In genomic region chr10:59241141-59241541, GRCm38 (mm10) we compare ENCODE assay signal across 9 mouse cellular contexts. TPM values are rescaled to one million over a fixed set of nuclear protein-coding genes. Genes with fewer than 3 reads are reported as not detected.
DNase-seq lines count a peak whose midpoint lies in the region; ATAC-seq and TF ChIP-seq lines count a peak whose summit lies in the region.
"Had no signal": no experiment of that assay in that cellular context is flagged by ENCODE, and none has a peak within 500 bp of the region (broad histone marks: within the 10 kb centered on the region; RNA-seq: fewer than 3 reads in every experiment).

No protein-coding gene starts in this region.

- no peak for DNase-seq in heart, postnatal 36 days
- DNase-seq in heart, postnatal 4 days = peak; percentile 26
- peak; percentile 90 for DNase-seq in lung, postnatal 0 days (ENCODE audit: low spot score)
- DNase-seq in c-Kit-positive CD71-positive TER-119-positive erythroid progenitor cells, embryonic 14.5 days (ENCODE audit: low spot score) = no peak
- no peak for DNase-seq in frontal cortex, postnatal 14 days (ENCODE audit: low spot score in 2 of 2)
- DNase-seq in spleen, adult 12 weeks (ENCODE audit: low spot score) = no peak

- 36% methylated on average over 3 of the region's 3 CpGs for WGBS in heart, embryonic 16.5 days
- 24% methylated on average over 3 of the region's 3 CpGs for WGBS in lung, postnatal 0 days

- peak; percentile 85 for TF ChIP-seq EP300 in lung, postnatal 0 days (IDR thresholded peaks at IDR 0.05)

- H3K4me2 ChIP-seq in heart, embryonic 16.5 days (ENCODE audit: low read depth, low read length) = no peak overlapping the region
- no peak overlapping the region for H3K4me2 ChIP-seq in lung, postnatal 0 days (replicated peaks; ENCODE audit: low read depth, low read length)

- no peak for TF ChIP-seq CTCF in C2C12 (IDR thresholded peaks at IDR 0.05; ENCODE audit: control insufficient read depth, insufficient read depth, insufficient read length)
- TF ChIP-seq CTCF in lung, postnatal 0 days (IDR thresholded peaks at IDR 0.05) = peak; percentile 41

- H3K4me3 ChIP-seq in heart, embryonic 16.5 days (ENCODE audit: low read length) = no peak overlapping the region
- H3K4me3 ChIP-seq in C2C12 (ENCODE audit: insufficient read depth, poor library complexity, severe bottlenecking) = no peak overlapping the region
- no peak overlapping the region for H3K4me3 ChIP-seq in lung, postnatal 0 days (ENCODE audit: low read depth, low read length)

- H3K79me2 ChIP-seq in C2C12 (ENCODE audit: control insufficient read depth, insufficient read depth) = no peaks in the 10 kb centered on the region

- H3K27me3 ChIP-seq in heart, embryonic 16.5 days (ENCODE audit: control insufficient read depth, insufficient read depth, low read length) = no peaks in the 10 kb centered on the region
- no peaks in the 10 kb centered on the region for H3K27me3 ChIP-seq in C2C12 (ENCODE audit: control insufficient read depth, insufficient read depth, insufficient read length)
- H3K27me3 ChIP-seq in lung, postnatal 0 days (replicated peaks; ENCODE audit: insufficient read depth, low read length) = no peaks in the 10 kb centered on the region

- H3ac ChIP-seq in C2C12 (ENCODE audit: control insufficient read depth, insufficient read length, low read depth) = no peak overlapping the region

- ATAC-seq in heart, embryonic 16.5 days (replicated peaks; ENCODE audit: extremely low read depth, insufficient read depth, low FRiP score) = peak; percentile 63
- ATAC-seq in lung, postnatal 0 days = peak; percentile 92

- H3K4me1 ChIP-seq in heart, embryonic 16.5 days (ENCODE audit: control insufficient read depth, insufficient read depth, low read length) = no peaks in the 10 kb centered on the region
- peaks cover 2% of the 10 kb centered on the region; the same call in 1 of the 2 replicates for H3K4me1 ChIP-seq in lung, postnatal 0 days (ENCODE audit: insufficient read depth, low read depth, low read length)

- no peaks in the 10 kb centered on the region for H3K79me3 ChIP-seq in C2C12 (ENCODE audit: low read depth)

- no peaks in the 10 kb centered on the region for H3K9me3 ChIP-seq in heart, embryonic 16.5 days (replicated peaks; ENCODE audit: control insufficient read depth, low read length)
- no peaks in the 10 kb centered on the region for H3K9me3 ChIP-seq in lung, postnatal 0 days (ENCODE audit: low read length)

- intact Hi-C loops in heart, postnatal 36 days (cut with DNase I) = no loop called here

- no peak overlapping the region for H3K9ac ChIP-seq in heart, embryonic 16.5 days (ENCODE audit: low read length)
- H3K9ac ChIP-seq in lung, postnatal 0 days (replicated peaks; ENCODE audit: low read depth) = no peak overlapping the region
- H3K9ac ChIP-seq: liver, embryonic 14.5 days had no signal

- H3K27ac ChIP-seq in heart, embryonic 16.5 days (ENCODE audit: low read length) = no peak overlapping the region
- no peak overlapping the region for H3K27ac ChIP-seq in lung, postnatal 0 days (ENCODE audit: low read length)
- H3K27ac ChIP-seq: liver, embryonic 14.5 days had no signal

- no peaks in the 10 kb centered on the region for H3K36me3 ChIP-seq in heart, embryonic 16.5 days (ENCODE audit: control insufficient read depth, insufficient read depth)
- no peaks in the 10 kb centered on the region for H3K36me3 ChIP-seq in C2C12 (ENCODE audit: control insufficient read depth, insufficient read depth)
- no peaks in the 10 kb centered on the region for H3K36me3 ChIP-seq in lung, postnatal 0 days (ENCODE audit: insufficient read depth, low read length)

TF ChIP-seq in C2C12, 6 proteins besides CTCF, POLR2A, EP300 and RAD21:
- TF ChIP-seq CEBPB (IDR thresholded peaks at IDR 0.05; ENCODE audit: low read depth) (no peak), FOSL1 (IDR thresholded peaks at IDR 0.05; ENCODE audit: insufficient read depth, low read length, poor library complexity, severe bottlenecking) (no peak), MAX (IDR thresholded peaks at IDR 0.05) (peak; percentile 88), MYOD1 (IDR thresholded peaks at IDR 0.05; ENCODE audit: control insufficient read depth, insufficient read length, low read depth) (peak; percentile 79), MYOG (IDR thresholded peaks at IDR 0.05; ENCODE audit: control insufficient read depth, extremely low read depth, insufficient read length) (no peak), USF1 (IDR thresholded peaks at IDR 0.05; ENCODE audit: low read depth) (peak; percentile 89)

RNA-seq across cellular contexts. Expression of gene Sowahc, which starts 19.4 kb away (rescaled TPM):
- polyA plus RNA-seq in heart, embryonic 16.5 days (2015; fragmentation: Nextera tagmentation; extraction: Ambion mirVana) = 2.8 and 3.7 TPM in 2 replicates
- 1 to 10 TPM; 1.6 TPM for total RNA-seq in heart, postnatal 36 days (2021)
- 2.2 TPM for polyA plus RNA-seq in C2C12 (2012; fragmentation: generic; extraction: Trizol)
- 1 to 10 TPM; 1.9 to 2.0 TPM for total RNA-seq in heart, postnatal 4 days (2021)
- 9.7 and 13.2 TPM in 2 replicates for polyA plus RNA-seq in lung, postnatal 0 days (2015; fragmentation: Nextera tagmentation; extraction: Ambion mirVana)

RNA-seq across cellular contexts. Expression of gene Sept10, which starts 19.5 kb away (rescaled TPM):
- 28.7 and 32.4 TPM in 2 replicates for polyA plus RNA-seq in heart, embryonic 16.5 days (2015; fragmentation: Nextera tagmentation; extraction: Ambion mirVana)
- 10 to 100 TPM; 15.2 to 17.0 TPM for total RNA-seq in heart, postnatal 36 days (2021)
- 12.0 TPM for polyA plus RNA-seq in C2C12 (2012; fragmentation: generic; extraction: Trizol)
- 10 to 100 TPM; 45.0 to 52.0 TPM for total RNA-seq in heart, postnatal 4 days (2021)
- 42.2 and 45.2 TPM in 2 replicates for polyA plus RNA-seq in lung, postnatal 0 days (2015; fragmentation: Nextera tagmentation; extraction: Ambion mirVana)

Comparison
In these comparisons a context has a peak if more than half of its experiments do, and no peak if none do; other contexts are left out.
1. DNase-seq: peak in heart, postnatal 4 days (single experiment) and lung, postnatal 0 days (single experiment); none in heart, postnatal 36 days (0 of 2), c-Kit-positive CD71-positive TER-119-positive erythroid progenitor cells, embryonic 14.5 days (single experiment), frontal cortex, postnatal 14 days (0 of 2) and spleen, adult 12 weeks (single experiment).